Mouse (Mus musculus): ENCODE measurements at regions not wholly inside any gene's neighbourhood (a gene's known extent, or its start where the extent isn't known, plus 50 kb on each side); places are given as distances from the start of the nearest gene placed in this dataset.

DNA sequence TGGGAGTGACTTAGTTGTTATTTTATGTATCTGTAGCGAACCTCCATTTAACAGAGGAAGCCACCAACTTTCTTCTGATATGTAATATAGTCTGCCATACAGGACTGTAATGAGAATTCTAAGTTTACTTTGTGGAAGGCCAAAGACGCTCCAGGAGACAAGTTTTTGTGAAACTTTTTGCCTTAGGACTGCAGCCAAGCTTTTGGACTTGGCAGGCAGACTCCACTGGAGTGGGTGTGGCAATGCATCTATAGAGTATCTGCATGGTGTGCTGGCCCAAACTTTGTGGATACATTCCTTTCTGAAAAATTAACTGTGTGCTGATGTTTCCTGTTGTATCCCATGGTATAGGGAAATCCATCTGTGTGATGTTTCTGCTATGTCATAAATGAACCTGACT, 101.1 kb upstream of the Nat3 start:
- Histone ChIP-seq H3K36me3 (ENCODE audit: control insufficient read depth, insufficient read depth, low read length, poor library complexity, severe bottlenecking) (no peaks in the 10 kb centered on the region), H3K27me3 (ENCODE audit: control insufficient read depth, insufficient read depth, low read length, poor library complexity, severe bottlenecking) (no peaks in the 10 kb centered on the region)
- DNase-seq (ENCODE audit: low read depth, low spot score): no peak
